Mouse (Mus musculus) embryo, embryonic 9.5 days (tissue): Measurements from ENCODE around the gene Ripply3.

ENCODE experiments used
- DNase-seq: peaks from one replicate; pipeline ENCODE4 v3.0.0-alpha.2; 2017; ENCODE audit errors: extremely low spot score

Gene Ripply3

GRCm38 (mm10) chr16:94358091-94358490 is 29.9 kb downstream of the Ripply3 start:
- DNase-seq, result no peak

DNA sequence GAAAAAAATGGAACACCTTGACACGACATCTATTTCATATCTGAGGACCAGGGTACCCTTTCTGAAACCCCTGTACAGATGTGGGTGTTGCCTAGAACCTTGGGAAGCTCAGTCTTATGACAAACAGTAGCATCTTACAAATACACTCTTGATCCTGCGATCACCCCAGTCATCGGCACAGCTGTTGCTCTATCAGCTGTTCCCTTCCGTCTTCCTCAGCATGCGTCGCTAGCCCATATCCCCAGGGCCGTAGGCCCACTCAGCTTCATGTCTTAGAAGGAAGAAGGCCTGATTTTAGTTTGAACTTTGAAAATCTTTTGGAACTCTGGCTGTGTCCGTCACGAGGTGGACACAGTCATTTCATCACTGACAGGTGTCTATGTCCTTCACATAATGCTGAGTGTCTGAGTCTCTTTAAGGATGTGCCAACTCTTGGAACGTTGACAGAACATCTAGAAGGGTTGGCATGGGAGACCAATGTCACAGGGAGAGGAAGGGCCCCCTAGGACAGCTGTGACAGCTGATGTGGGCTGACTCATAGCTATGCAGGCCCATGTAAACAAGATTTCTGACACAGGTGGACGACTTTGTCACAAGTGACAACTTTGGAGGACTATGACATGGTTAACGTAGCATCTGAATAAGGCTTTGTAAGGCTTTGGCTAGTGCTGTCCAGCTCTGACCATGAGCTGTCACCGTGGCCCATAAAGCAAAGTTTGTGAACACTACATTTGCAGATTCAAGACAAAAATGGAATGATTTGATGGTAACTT is 32.5 kb downstream of the Ripply3 start:
- no peak for DNase-seq

DNA sequence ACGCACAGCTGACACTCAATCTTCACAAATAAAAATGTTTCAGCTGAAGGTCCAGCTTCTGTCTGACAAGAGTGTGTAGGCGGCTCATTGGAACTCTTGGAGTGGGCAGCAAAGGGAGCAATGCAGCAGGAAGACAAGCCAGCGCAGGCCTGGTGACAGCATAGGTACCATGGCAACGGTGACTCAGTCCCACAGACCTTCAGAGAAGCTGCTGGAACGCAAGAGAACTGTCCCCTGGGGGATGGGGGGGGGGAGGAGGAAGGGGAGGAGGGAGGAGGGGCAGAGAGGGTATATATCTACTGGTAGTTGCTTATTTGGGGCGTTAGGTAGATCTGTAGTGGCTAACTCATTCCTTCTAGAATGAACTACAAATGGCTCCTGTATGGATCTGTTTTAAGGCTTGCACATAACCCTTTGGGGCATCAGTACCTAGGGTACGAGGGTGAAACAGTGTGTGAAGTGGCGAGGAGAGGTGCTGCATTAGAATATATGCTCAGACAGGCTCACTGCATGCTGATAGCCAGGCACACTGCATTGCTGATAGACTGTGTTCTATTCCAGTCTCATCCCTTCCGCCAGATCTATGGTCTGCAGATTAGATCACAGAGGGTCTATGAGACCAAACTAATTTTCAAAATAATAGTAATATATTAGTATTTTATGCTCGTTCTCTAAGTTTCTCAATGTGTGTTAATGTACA is 34.1 kb downstream of the Ripply3 start:
- peak; percentile 48 for DNase-seq

DNA sequence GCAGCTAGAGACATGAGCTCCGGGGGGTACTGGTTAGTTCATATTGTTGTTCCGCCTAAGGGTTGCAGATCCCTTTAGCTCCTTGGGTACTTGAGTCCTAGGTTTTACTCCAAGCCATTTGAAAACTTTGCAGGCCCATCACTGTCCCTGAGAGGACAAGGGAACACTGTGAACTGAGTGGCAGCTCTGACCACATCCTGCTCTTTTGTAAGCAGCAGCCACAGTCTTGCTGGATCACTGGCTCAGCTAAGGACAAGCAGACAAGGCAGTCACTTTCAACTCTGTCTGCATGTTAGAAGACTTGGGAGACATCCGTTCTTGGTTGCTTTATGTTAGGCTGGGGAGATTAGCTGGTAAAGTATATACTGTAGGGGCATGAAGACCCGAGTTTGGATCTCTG is 35.6 kb downstream of the Ripply3 start:
- DNase-seq, result no peak

GRCm38 (mm10) chr16:94365435-94365834 is 37.2 kb downstream of the Ripply3 start:
- no peak for DNase-seq

DNA sequence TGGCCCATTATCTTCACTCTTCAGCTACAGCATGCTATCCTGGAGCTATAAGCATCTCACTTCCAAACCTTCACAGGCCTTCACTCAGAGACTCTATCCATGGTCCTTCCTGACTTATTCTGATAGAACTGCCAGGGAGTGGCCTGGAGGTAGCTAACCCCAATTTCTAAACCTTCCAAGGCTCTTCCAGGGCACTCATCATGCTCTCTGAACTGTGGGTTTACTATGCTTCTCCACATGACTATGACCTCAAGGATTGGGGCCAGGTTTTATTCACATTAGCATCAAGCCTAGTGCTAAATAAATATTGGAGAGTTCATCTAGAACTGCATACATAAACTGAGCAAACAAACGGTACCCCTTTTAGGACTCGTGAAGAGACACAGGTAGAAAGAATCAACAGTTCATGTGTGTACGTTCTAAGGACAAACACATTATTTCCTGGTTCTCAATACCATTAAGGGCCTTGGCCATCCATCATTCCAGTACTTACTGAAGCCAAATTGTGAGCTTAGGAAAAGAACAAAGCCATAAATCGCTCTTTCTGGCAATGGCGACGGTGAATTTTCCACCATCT is 41.5 kb downstream of the Ripply3 start:
- DNase-seq, result no peak

DNA sequence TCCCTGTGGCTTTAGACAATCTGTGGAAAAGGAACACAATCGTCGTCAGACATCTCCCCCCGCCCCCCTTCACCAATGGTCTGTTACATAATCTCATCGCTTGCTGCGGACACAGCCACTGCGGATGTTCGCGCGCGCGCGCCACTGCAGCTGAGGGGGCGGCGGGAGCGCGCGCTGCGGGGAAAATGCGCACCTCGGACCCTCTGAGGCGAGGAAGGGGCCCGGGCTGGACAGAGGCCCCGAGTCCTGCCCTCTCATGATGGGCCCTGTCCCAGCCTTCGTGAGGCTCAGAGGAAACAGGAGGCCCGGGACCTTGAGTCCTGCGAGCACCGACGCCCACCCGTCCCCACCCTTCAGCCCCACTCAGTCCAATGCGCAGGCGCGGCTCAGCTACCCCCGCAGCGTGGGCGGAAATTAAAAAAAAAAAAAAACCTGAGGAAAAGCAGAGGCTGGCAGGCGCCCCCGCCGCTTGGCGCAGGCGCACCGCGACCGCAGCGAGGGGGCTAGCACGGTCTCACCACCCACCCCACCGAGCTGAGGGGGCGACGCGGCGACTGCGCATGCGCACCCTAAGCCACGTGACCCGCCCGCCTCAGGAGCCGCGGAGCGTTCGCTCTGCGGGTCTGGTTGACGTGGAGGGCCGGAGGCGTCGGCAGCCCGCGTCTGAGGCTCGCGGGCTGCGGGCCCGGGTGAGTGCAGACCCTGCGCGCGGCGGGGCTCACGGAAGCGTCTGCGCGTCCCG is 42.1 kb downstream of the Ripply3 start, which contains the start of gene Ttc3:
TSS of gene Ttc3 (plus strand) at position 446 of the 742 bp plus-strand sequence.
- peak; percentile 95 for DNase-seq

- DNase-seq, result peak; percentile 87
These were observed 42.7 kb downstream of the Ripply3 start for GRCm38 (mm10) chr16:94370915-94371300.

- peak; percentile 88 for DNase-seq
These were observed 43.2 kb downstream of the Ripply3 start, which contains the start of gene Pigp for GRCm38 (mm10) chr16:94371301-94371931. Gene Pigp (minus strand): TSS chr16:94371842.

GRCm38 (mm10) chr16:94379386-94379785 is 51.2 kb downstream of the Ripply3 start:
- DNase-seq, result no peak

DNA sequence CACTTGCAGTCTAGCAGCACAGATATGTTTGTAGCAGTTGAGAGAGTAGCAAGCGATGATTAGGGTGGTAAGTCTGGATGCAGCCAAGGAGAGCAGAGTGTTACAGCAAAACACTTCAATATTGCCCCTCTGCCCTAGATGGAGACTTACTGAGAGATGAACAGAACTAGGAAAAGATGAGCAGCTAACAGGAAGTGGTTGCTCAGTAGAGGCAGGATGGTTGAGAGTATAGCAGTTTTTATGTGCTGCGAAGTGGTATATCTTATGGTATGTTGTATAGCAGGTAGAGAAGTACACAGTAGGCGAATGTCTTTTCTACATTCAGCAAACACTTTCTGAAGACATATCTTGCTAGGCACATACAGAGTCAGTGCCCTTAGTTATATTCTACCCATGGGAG is 55.1 kb downstream of the Ripply3 start:
- DNase-seq, result no peak
